ENCODE assay signal across 10 mouse cellular contexts in the genomic region with DNA sequence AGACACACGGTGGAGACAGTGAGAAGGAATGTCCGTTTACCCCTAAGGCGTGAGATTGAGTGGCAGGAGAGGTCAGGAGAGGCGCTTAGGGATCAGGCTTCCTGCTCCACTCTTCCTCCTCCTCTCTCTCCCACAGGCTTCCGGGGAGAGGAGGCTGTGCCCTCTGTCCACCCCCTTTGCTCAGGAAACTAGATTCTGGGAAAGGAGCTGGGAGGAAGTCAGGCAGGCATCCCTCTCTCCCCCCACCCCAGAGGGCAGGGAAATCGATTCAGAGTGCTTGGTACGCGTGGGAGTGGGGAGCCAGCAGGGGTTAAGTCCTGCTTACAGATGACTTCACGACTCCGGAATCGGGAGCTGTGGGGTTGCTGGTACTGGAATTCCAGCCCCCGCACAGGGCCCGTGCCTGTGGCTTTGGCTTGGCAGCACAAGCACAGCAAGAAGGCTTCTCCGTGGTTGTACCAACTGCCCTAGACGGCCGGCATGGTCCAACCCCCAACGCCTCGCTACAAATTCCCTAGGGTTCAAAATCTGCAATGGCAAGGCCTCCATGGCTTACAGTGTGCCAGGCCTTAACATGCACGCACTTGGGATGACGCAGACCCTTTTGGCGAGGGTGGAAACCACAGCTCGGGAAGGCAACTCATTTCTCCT. TPM values are rescaled to one million over a fixed set of nuclear protein-coding genes. Genes with fewer than 3 reads are reported as not detected.
DNase-seq lines count a peak whose midpoint lies in the region; ATAC-seq and TF ChIP-seq lines count a peak whose summit lies in the region.
"Had no signal": no experiment of that assay in that cellular context is flagged by ENCODE, and none has a peak within 500 bp of the region (broad histone marks: within the 10 kb centered on the region; RNA-seq: fewer than 3 reads in every experiment).

No protein-coding gene starts in this region.

- DNase-seq in hindbrain, postnatal 0 days (ENCODE audit: low spot score), result peak; percentile 15
- DNase-seq in hindbrain, embryonic 14.5 days (ENCODE audit: low spot score), result no peak
- DNase-seq in gastrocnemius, postnatal 14 days, result peak; percentile 50
- no peak for DNase-seq in thymus, postnatal 10 days (ENCODE audit: low spot score in 2 of 2)
- DNase-seq in cerebellum, adult 11 months, result no peak
- DNase-seq in embryo, embryonic 9.5 days (ENCODE audit: extremely low spot score), result no peak

- no peak for TF ChIP-seq CTCF in hindbrain, postnatal 0 days (IDR thresholded peaks at IDR 0.05; ENCODE audit: low read depth)

- no peaks in the 10 kb centered on the region for H3K36me3 ChIP-seq in hindbrain, postnatal 0 days (ENCODE audit: insufficient read depth, low read length)
- no peaks in the 10 kb centered on the region for H3K36me3 ChIP-seq in hindbrain, embryonic 14.5 days (replicated peaks; ENCODE audit: control insufficient read depth, insufficient read depth)
- H3K36me3 ChIP-seq in kidney, embryonic 15.5 days, result peaks cover 19% of the 10 kb centered on the region
- peaks cover 22% of the 10 kb centered on the region for H3K36me3 ChIP-seq in myocyte (ENCODE audit: control insufficient read depth, insufficient read depth)
- H3K36me3 ChIP-seq: G1E had no signal

- no peak overlapping the region for H3ac ChIP-seq in myocyte (ENCODE audit: control insufficient read depth, insufficient read length)

- H3K27ac ChIP-seq in hindbrain, postnatal 0 days, result no peak overlapping the region
- H3K27ac ChIP-seq in hindbrain, embryonic 14.5 days, result no peak overlapping the region
- peak overlapping the region; percentile 93 for H3K27ac ChIP-seq in kidney, embryonic 15.5 days

- H3K4me3 ChIP-seq in hindbrain, postnatal 0 days (ENCODE audit: low read length), result no peak overlapping the region
- no peak overlapping the region for H3K4me3 ChIP-seq in hindbrain, embryonic 14.5 days (replicated peaks; ENCODE audit: low read length)
- H3K4me3 ChIP-seq in kidney, embryonic 15.5 days (replicated peaks), result 0 out of 2 replicates have a peak overlapping the region, but pooled peaks have one; percentile 6
- H3K4me3 ChIP-seq in myocyte, result peak overlapping the region; percentile 2

- H3K9me3 ChIP-seq in hindbrain, postnatal 0 days (ENCODE audit: low read length), result no peaks in the 10 kb centered on the region
- no peaks in the 10 kb centered on the region for H3K9me3 ChIP-seq in hindbrain, embryonic 14.5 days (ENCODE audit: control insufficient read depth, low read length)
- no peaks in the 10 kb centered on the region for H3K9me3 ChIP-seq in kidney, embryonic 15.5 days (replicated peaks)
- H3K9me3 ChIP-seq: G1E had no signal

- intact Hi-C loops in gastrocnemius, postnatal 14 days (cut with DNase I; ENCODE audit: low total_unique reads), result no loop called here

- H3K4me2 ChIP-seq in hindbrain, postnatal 0 days (ENCODE audit: low read depth, low read length), result no peak overlapping the region
- H3K4me2 ChIP-seq in hindbrain, embryonic 14.5 days (replicated peaks), result no peak overlapping the region
- peak overlapping the region; percentile 46 for H3K4me2 ChIP-seq in kidney, embryonic 15.5 days
- peak overlapping the region; percentile 84 for H3K4me2 ChIP-seq in myocyte (ENCODE audit: low read depth)

- WGBS in hindbrain, postnatal 0 days, result 31% methylated on average over 21 of the region's 22 CpGs
- 32% methylated on average over 22 of the region's 22 CpGs for WGBS in hindbrain, embryonic 14.5 days
- 15% methylated on average over 22 of the region's 22 CpGs for WGBS in kidney, embryonic 15.5 days

- TF ChIP-seq POLR2A in myocyte (IDR thresholded peaks at IDR 0.05; ENCODE audit: insufficient read length, low read depth), result no peak

- 0 out of 2 replicates have a peak, but pooled peaks have one; percentile 25 for ATAC-seq in hindbrain, postnatal 0 days
- ATAC-seq in hindbrain, embryonic 14.5 days (ENCODE audit: low FRiP score), result no peak
- no peak for ATAC-seq in kidney, embryonic 15.5 days (replicated peaks; ENCODE audit: low FRiP score)

- no peaks in the 10 kb centered on the region for H3K4me1 ChIP-seq in hindbrain, postnatal 0 days (ENCODE audit: insufficient read depth, low read length)
- H3K4me1 ChIP-seq in hindbrain, embryonic 14.5 days (replicated peaks; ENCODE audit: control insufficient read depth, insufficient read depth, low read length), result no peaks in the 10 kb centered on the region
- H3K4me1 ChIP-seq in kidney, embryonic 15.5 days, result peaks cover 82% of the 10 kb centered on the region

- H3K9ac ChIP-seq in hindbrain, postnatal 0 days (replicated peaks; ENCODE audit: low read length), result no peak overlapping the region
- H3K9ac ChIP-seq in hindbrain, embryonic 14.5 days, result no peak overlapping the region
- peak overlapping the region; percentile 32; the same call in 1 of the 2 replicates for H3K9ac ChIP-seq in kidney, embryonic 15.5 days

- H3K27me3 ChIP-seq in hindbrain, postnatal 0 days (ENCODE audit: insufficient read depth, low read length), result no peaks in the 10 kb centered on the region
- H3K27me3 ChIP-seq in hindbrain, embryonic 14.5 days (ENCODE audit: control insufficient read depth, insufficient read depth, low read length), result no peaks in the 10 kb centered on the region
- no peaks in the 10 kb centered on the region for H3K27me3 ChIP-seq in kidney, embryonic 15.5 days
- no peaks in the 10 kb centered on the region for H3K27me3 ChIP-seq in myocyte (ENCODE audit: control insufficient read depth, insufficient read depth, insufficient read length)

- peaks cover 56% of the 10 kb centered on the region for H3K79me2 ChIP-seq in myocyte (ENCODE audit: control insufficient read depth, insufficient read depth)

TF ChIP-seq in myocyte, 11 proteins besides CTCF, POLR2A, EP300 and RAD21:
- TF ChIP-seq SRF (IDR thresholded peaks at IDR 0.05; ENCODE audit: control insufficient read depth, insufficient read length, low read depth) (peak; percentile 31), USF1 (IDR thresholded peaks at IDR 0.05; ENCODE audit: low read depth) (no peak), TCF3 (IDR thresholded peaks at IDR 0.05; ENCODE audit: insufficient read length, low read depth) (peak; percentile 52), TCF12 (IDR thresholded peaks at IDR 0.05; ENCODE audit: insufficient read depth, poor library complexity, severe bottlenecking) (peak; percentile 54), MYOD1 (IDR thresholded peaks at IDR 0.05; ENCODE audit: control insufficient read depth in 1 of 3, insufficient read length in 2 of 3, low read depth in 2 of 3) (peak in 2 of 3 experiments; percentile 1 to 31), MAX (IDR thresholded peaks at IDR 0.05; ENCODE audit: low read depth) (no peak), MYOG (IDR thresholded peaks at IDR 0.05; ENCODE audit: control insufficient read depth in 1 of 3, insufficient read depth in 1 of 3, insufficient read length in 2 of 3, low read depth in 2 of 3) (peak; percentile 11 to 80 (median 26)), CEBPB (IDR thresholded peaks at IDR 0.05; ENCODE audit: insufficient read depth, poor library complexity, severe bottlenecking) (no peak), REST (IDR thresholded peaks at IDR 0.05; ENCODE audit: insufficient read depth, insufficient read length) (no peak), E2F4 (IDR thresholded peaks at IDR 0.05; ENCODE audit: insufficient read depth) (no peak), POLR2AphosphoS2 (IDR thresholded peaks at IDR 0.05; ENCODE audit: insufficient read length, low read depth) (peak; percentile 10)

RNA-seq across cellular contexts. Expression of gene Sdc4, which starts 11.0 kb away (rescaled TPM):
- total RNA-seq in hindbrain, postnatal 0 days (2014; rRNA removed), result 31.1 and 34.1 TPM in 2 replicates
- polyA plus RNA-seq in hindbrain, postnatal 0 days (2015; fragmentation: Nextera tagmentation; extraction: Ambion mirVana), result 36.7 and 39.5 TPM in 2 replicates
- 6.8 and 9.3 TPM in 2 replicates for polyA plus RNA-seq in hindbrain, embryonic 14.5 days (2014; fragmentation: Nextera tagmentation; extraction: Ambion mirVana)
- total RNA-seq in gastrocnemius, postnatal 14 days (2021), result 10 to 100 TPM; 45.1 to 72.6 TPM
- polyA plus RNA-seq in kidney, embryonic 15.5 days (2015; fragmentation: Nextera tagmentation; extraction: Ambion mirVana), result 149 and 161 TPM in 2 replicates
- 52.4 TPM for polyA plus RNA-seq in myocyte (2012; fragmentation: generic; extraction: Trizol)
- polyA plus RNA-seq: G1E had no signal

RNA-seq across cellular contexts. Expression of gene Sys1, which starts 24.1 kb away (rescaled TPM):
- total RNA-seq in hindbrain, postnatal 0 days (2014; rRNA removed), result 165 and 315 TPM in 2 replicates
- polyA plus RNA-seq in hindbrain, postnatal 0 days (2015; fragmentation: Nextera tagmentation; extraction: Ambion mirVana), result 108 and 113 TPM in 2 replicates
- polyA plus RNA-seq in hindbrain, embryonic 14.5 days (2014; fragmentation: Nextera tagmentation; extraction: Ambion mirVana), result 87.1 and 92.6 TPM in 2 replicates
- total RNA-seq in gastrocnemius, postnatal 14 days (2021), result 10 to 100 TPM; 15.0 to 15.6 TPM
- 59.2 and 64.2 TPM in 2 replicates for polyA plus RNA-seq in kidney, embryonic 15.5 days (2015; fragmentation: Nextera tagmentation; extraction: Ambion mirVana)
- 47.6 TPM for polyA plus RNA-seq in myocyte (2012; fragmentation: generic; extraction: Trizol)

RNA-seq across cellular contexts. Expression of gene Matn4, which starts 27.7 kb away (rescaled TPM):
- total RNA-seq in hindbrain, postnatal 0 days (2014; rRNA removed), result 4.9 and 8.2 TPM in 2 replicates
- 4.7 and 5.0 TPM in 2 replicates for polyA plus RNA-seq in hindbrain, postnatal 0 days (2015; fragmentation: Nextera tagmentation; extraction: Ambion mirVana)
- 0.44 and 0.75 TPM in 2 replicates for polyA plus RNA-seq in hindbrain, embryonic 14.5 days (2014; fragmentation: Nextera tagmentation; extraction: Ambion mirVana)
- 1 to 10 TPM; 3.7 to 5.4 TPM for total RNA-seq in gastrocnemius, postnatal 14 days (2021)
- polyA plus RNA-seq in kidney, embryonic 15.5 days (2015; fragmentation: Nextera tagmentation; extraction: Ambion mirVana), result 1.1 and 2.4 TPM in 2 replicates
- polyA plus RNA-seq in myocyte (2012; fragmentation: generic; extraction: Trizol), result 0.01 TPM
- polyA plus RNA-seq: G1E had no signal

RNA-seq across cellular contexts. Expression of gene Gm20458, which starts 28.1 kb away (rescaled TPM):
- total RNA-seq in hindbrain, postnatal 0 days (2014; rRNA removed), result 34.4 and 36.9 TPM in 2 replicates
- polyA plus RNA-seq in hindbrain, postnatal 0 days (2015; fragmentation: Nextera tagmentation; extraction: Ambion mirVana), result 9.6 and 10.8 TPM in 2 replicates
- polyA plus RNA-seq in hindbrain, embryonic 14.5 days (2014; fragmentation: Nextera tagmentation; extraction: Ambion mirVana), result 8.6 and 10.0 TPM in 2 replicates
- total RNA-seq in gastrocnemius, postnatal 14 days (2021), result 1 to 10 TPM in 1 of 2 experiments, under 1 TPM in 1; 0.62 to 2.6 TPM
- 7.7 and 8.3 TPM in 2 replicates for polyA plus RNA-seq in kidney, embryonic 15.5 days (2015; fragmentation: Nextera tagmentation; extraction: Ambion mirVana)
- 31.6 TPM for polyA plus RNA-seq in myocyte (2012; fragmentation: generic; extraction: Trizol)

RNA-seq across cellular contexts. Expression of gene Rbpjl, which starts 29.7 kb away (rescaled TPM):
- 0.22 TPM in 1 of 2 replicates, not detected in the other for total RNA-seq in hindbrain, postnatal 0 days (2014; rRNA removed)
- polyA plus RNA-seq in hindbrain, postnatal 0 days (2015; fragmentation: Nextera tagmentation; extraction: Ambion mirVana), result 0.14 and 0.21 TPM in 2 replicates
- polyA plus RNA-seq in hindbrain, embryonic 14.5 days (2014; fragmentation: Nextera tagmentation; extraction: Ambion mirVana), result 0.04 and 0.15 TPM in 2 replicates
- under 1 TPM in 1 of 2 experiments, not detected in 1; 0.07 TPM for total RNA-seq in gastrocnemius, postnatal 14 days (2021)
- polyA plus RNA-seq in kidney, embryonic 15.5 days (2015; fragmentation: Nextera tagmentation; extraction: Ambion mirVana), result 0.05 and 0.08 TPM in 2 replicates
- polyA plus RNA-seq in myocyte (2012; fragmentation: generic; extraction: Trizol), result 0.06 TPM
- total RNA-seq: heart, postnatal 36 days had no signal
- polyA plus RNA-seq: G1E had no signal

Comparison
In these comparisons a context has a peak if more than half of its experiments do, and no peak if none do; other contexts are left out.
1. DNase-seq: peak in hindbrain, postnatal 0 days (single experiment) and gastrocnemius, postnatal 14 days (single experiment); none in hindbrain, embryonic 14.5 days (single experiment), thymus, postnatal 10 days (0 of 2), cerebellum, adult 11 months (single experiment) and embryo, embryonic 9.5 days (single experiment).
2. H3K4me2 ChIP-seq: peak in kidney, embryonic 15.5 days (single experiment) and myocyte (single experiment); none in hindbrain, postnatal 0 days (single experiment) and hindbrain, embryonic 14.5 days (single experiment).
3. H3K4me3 ChIP-seq: peak in kidney, embryonic 15.5 days (single experiment) and myocyte (single experiment); none in hindbrain, postnatal 0 days (single experiment) and hindbrain, embryonic 14.5 days (single experiment).